Mouse (Mus musculus): ENCODE data around the gene Samt3. TPM values are rescaled to one million over a fixed set of nuclear protein-coding genes. Genes with fewer than 3 reads are reported as not detected.
A peak's percentile ranks its signal among the peaks of the same experiment; 100 is the strongest.

Samt3 gene
- not detected in 2 replicates for total RNA-seq (2012; rRNA removed)

GRCm38 (mm10) chrX:86043899-86044298, at the start of gene Samt3:
Gene Samt3 (plus strand): TSS chrX:86044199.
- no peaks in the 10 kb centered on the region for H3K36me3 ChIP-seq (ENCODE audit: control insufficient read depth, insufficient read depth, low read length, poor library complexity, severe bottlenecking)
- no peak for TF ChIP-seq ZC3H11A (IDR thresholded peaks at IDR 0.05; ENCODE audit: borderline replicate concordance, low read depth, low read length)
- no peak for TF ChIP-seq ZNF384 (IDR thresholded peaks at IDR 0.05; ENCODE audit: low read depth, low read length)
- no peak for TF ChIP-seq CHD2 (IDR thresholded peaks at IDR 0.05; ENCODE audit: low read depth, low read length)
- TF ChIP-seq HCFC1 (IDR thresholded peaks at IDR 0.05; ENCODE audit: borderline replicate concordance, insufficient read depth, low read length) = no peak
- no peak for TF ChIP-seq MAFK (IDR thresholded peaks at IDR 0.05; ENCODE audit: insufficient read depth, low read depth, low read length)
- H3K9ac ChIP-seq (ENCODE audit: insufficient read depth, low read depth, low read length, poor library complexity, severe bottlenecking) = no peak within 1 kb of the TSS
- no peak within 1 kb of the TSS for H3K27ac ChIP-seq (ENCODE audit: insufficient read depth, low read depth, low read length, poor library complexity, severe bottlenecking)
- H3K4me3 ChIP-seq (ENCODE audit: insufficient read depth in 1 of 2, low read depth in 1 of 2, low read length in 2 of 2, poor library complexity in 1 of 2, severe bottlenecking in 1 of 2) = no peak within 1 kb of the TSS
- in situ Hi-C loops (cut with MboI; ENCODE audit: low sequenced_read_pairs in 2 of 2, unreplicated experiment in 2 of 2) = no loop called here
- H3K9me3 ChIP-seq (ENCODE audit: control insufficient read depth, insufficient read depth, low read depth, low read length) = no peaks in the 10 kb centered on the region
- H3K4me1 ChIP-seq (ENCODE audit: control insufficient read depth in 2 of 2, insufficient read depth in 2 of 2, low read length in 2 of 2, poor library complexity in 1 of 2) = no peaks in the 10 kb centered on the region
- no peak for DNase-seq (ENCODE audit: low read depth, low spot score)

- DNase-seq (ENCODE audit: low read depth, low spot score) = peak; percentile 33
- Histone ChIP-seq H3K27ac (ENCODE audit: insufficient read depth, low read depth, low read length, poor library complexity, severe bottlenecking) (no peak overlapping the region; the same call in 1 of the 2 replicates), H3K9ac (ENCODE audit: insufficient read depth, low read depth, low read length, poor library complexity, severe bottlenecking) (no peak overlapping the region), H3K4me1 (ENCODE audit: control insufficient read depth in 2 of 2, insufficient read depth in 2 of 2, low read length in 2 of 2, poor library complexity in 1 of 2) (peaks cover 0 to 2% of the 10 kb centered on the region in 2 experiments; a peak in 1 of 4 replicates), H3K4me3 (ENCODE audit: insufficient read depth in 1 of 2, low read depth in 1 of 2, low read length in 2 of 2, poor library complexity in 1 of 2, severe bottlenecking in 1 of 2) (no peak overlapping the region), H3K9me3 (ENCODE audit: control insufficient read depth, insufficient read depth, low read depth, low read length) (no peaks in the 10 kb centered on the region), H3K36me3 (ENCODE audit: control insufficient read depth, insufficient read depth, low read length, poor library complexity, severe bottlenecking) (no peaks in the 10 kb centered on the region)
- no peak for TF ChIP-seq HCFC1 (IDR thresholded peaks at IDR 0.05; ENCODE audit: borderline replicate concordance, insufficient read depth, low read length)
- TF ChIP-seq ZC3H11A (IDR thresholded peaks at IDR 0.05; ENCODE audit: borderline replicate concordance, low read depth, low read length) = no peak
- in situ Hi-C loops (cut with MboI; ENCODE audit: low sequenced_read_pairs in 2 of 2, unreplicated experiment in 2 of 2) = no loop called here
These were observed 27.4 kb upstream of the Samt3 start for GRCm38 (mm10) chrX:86016591-86016990.

- no peaks in the 10 kb centered on the region for H3K36me3 ChIP-seq (ENCODE audit: control insufficient read depth, insufficient read depth, low read length, poor library complexity, severe bottlenecking)
- DNase-seq (ENCODE audit: low read depth, low spot score) = no peak
- H3K27ac ChIP-seq (ENCODE audit: insufficient read depth, low read depth, low read length, poor library complexity, severe bottlenecking) = no peak overlapping the region
- no peaks in the 10 kb centered on the region for H3K9me3 ChIP-seq (ENCODE audit: control insufficient read depth, insufficient read depth, low read depth, low read length)
- H3K4me3 ChIP-seq (ENCODE audit: insufficient read depth in 1 of 2, low read depth in 1 of 2, low read length in 2 of 2, poor library complexity in 1 of 2, severe bottlenecking in 1 of 2) = no peak overlapping the region
- TF ChIP-seq ZNF384 (IDR thresholded peaks at IDR 0.05; ENCODE audit: low read depth, low read length) (no peak), CHD2 (IDR thresholded peaks at IDR 0.05; ENCODE audit: low read depth, low read length) (no peak)
- no peak overlapping the region for H3K9ac ChIP-seq (ENCODE audit: insufficient read depth, low read depth, low read length, poor library complexity, severe bottlenecking)
- in situ Hi-C loops (cut with MboI; ENCODE audit: low sequenced_read_pairs in 2 of 2, unreplicated experiment in 2 of 2) = no loop called here
- no peaks in the 10 kb centered on the region for H3K4me1 ChIP-seq (ENCODE audit: control insufficient read depth in 2 of 2, insufficient read depth in 2 of 2, low read length in 2 of 2, poor library complexity in 1 of 2)
These were observed 44.7 kb downstream of the Samt3 start for GRCm38 (mm10) chrX:86088672-86089071.

Other genes starting within 250 kb of the Samt3 start
- gene 5430427O19Rik, start 173.8 kb upstream of the Samt3 start, total RNA-seq (2012; rRNA removed) = 0.04 TPM in 1 of 2 replicates, not detected in the other
- 54.8 and 87.7 TPM in 2 replicates for gene Nr0b1, start 147.6 kb downstream of the Samt3 start, total RNA-seq (2012; rRNA removed)

Measured in ES-E14 (cell line).